Comparison of ENCODE assay signal across 17 mouse cellular contexts in the genomic region with DNA sequence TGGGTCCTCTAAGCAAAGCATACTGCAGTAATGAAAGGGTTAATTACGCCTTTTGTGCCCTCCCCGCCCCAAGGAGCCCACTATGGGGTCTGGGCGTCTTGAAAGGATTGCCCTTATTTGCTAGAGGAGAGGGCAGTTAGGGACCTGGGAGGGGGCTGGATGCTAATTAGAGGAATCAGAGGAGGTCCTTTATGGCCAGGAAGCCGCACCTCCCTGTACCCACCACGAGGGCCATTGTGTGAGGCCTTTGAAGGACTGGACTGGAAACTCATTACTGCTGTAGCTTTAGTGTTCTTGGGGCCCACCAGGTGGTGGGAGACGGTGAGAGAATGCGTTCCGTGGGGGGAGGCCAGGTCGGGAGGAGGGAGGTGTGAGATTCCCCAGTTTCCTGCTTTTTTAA. TPM values are rescaled to one million over a fixed set of nuclear protein-coding genes. Genes with fewer than 3 reads are reported as not detected.
DNase-seq lines count a peak whose midpoint lies in the region; ATAC-seq and TF ChIP-seq lines count a peak whose summit lies in the region.
"Had no signal": no experiment of that assay in that cellular context is flagged by ENCODE, and none has a peak within 500 bp of the region (broad histone marks: within the 10 kb centered on the region; RNA-seq: fewer than 3 reads in every experiment).

No protein-coding gene starts in this region.

- peak; percentile 96 for DNase-seq in R1 (ENCODE audit: low read depth, low spot score)
- DNase-seq in midbrain, embryonic 14.5 days: peak; percentile 60
- no peak for DNase-seq in cerebellum, adult 2 months
- DNase-seq in gastrocnemius, adult 2 months: no peak
- no peak for DNase-seq in left cerebral cortex, postnatal 4 days
- DNase-seq: cerebellum, adult 11 months; lung, postnatal 14 days had no signal

- no peak for ATAC-seq in forebrain, embryonic 15.5 days (replicated peaks)
- no peak for ATAC-seq in midbrain, embryonic 14.5 days (ENCODE audit: low FRiP score, low TSS enrichment)
- ATAC-seq: intestine, embryonic 16.5 days had no signal

- TF ChIP-seq CTCF in ES-Bruce4 (IDR thresholded peaks at IDR 0.05; ENCODE audit: low read depth, low read length): no peak
- no peak for TF ChIP-seq CTCF in cerebellum, adult 2 months (IDR thresholded peaks at IDR 0.05; ENCODE audit: borderline replicate concordance, insufficient read depth, low read depth, low read length)
- TF ChIP-seq CTCF in gastrocnemius, adult 2 months (IDR thresholded peaks at IDR 0.05): no peak

- H3K27me3 ChIP-seq in ES-Bruce4 (ENCODE audit: control insufficient read depth, insufficient read depth, low read length, poor library complexity, severe bottlenecking): no peaks in the 10 kb centered on the region
- no peaks in the 10 kb centered on the region for H3K27me3 ChIP-seq in forebrain, embryonic 15.5 days
- H3K27me3 ChIP-seq in midbrain, embryonic 14.5 days (ENCODE audit: control insufficient read depth, insufficient read depth, low read length): no peaks in the 10 kb centered on the region
- no peaks in the 10 kb centered on the region for H3K27me3 ChIP-seq in cerebellum, adult 2 months (ENCODE audit: control insufficient read depth, insufficient read depth, low read length)

- peak; percentile 85 for TF ChIP-seq EP300 in ES-Bruce4 (IDR thresholded peaks at IDR 0.05; ENCODE audit: insufficient read depth, low read depth, low read length)

- no peaks in the 10 kb centered on the region for H3K36me3 ChIP-seq in ES-Bruce4 (ENCODE audit: control insufficient read depth, insufficient read depth, low read length, poor library complexity, severe bottlenecking)
- no peaks in the 10 kb centered on the region for H3K36me3 ChIP-seq in forebrain, embryonic 15.5 days
- 0 out of 2 replicates have a peak, but pooled peaks cover 9% of the 10 kb centered on the region for H3K36me3 ChIP-seq in midbrain, embryonic 14.5 days (ENCODE audit: control insufficient read depth, insufficient read depth, low read length)
- H3K36me3 ChIP-seq: embryonic facial prominence, embryonic 13.5 days; G1E; heart, embryonic 13.5 days; limb, embryonic 13.5 days had no signal

- H3K27ac ChIP-seq in ES-Bruce4 (ENCODE audit: insufficient read depth, low read length): peak overlapping the region; percentile 88
- peak overlapping the region; percentile 11; the same call in 1 of the 2 replicates for H3K27ac ChIP-seq in forebrain, embryonic 15.5 days (replicated peaks)
- peak overlapping the region; percentile 86 for H3K27ac ChIP-seq in midbrain, embryonic 14.5 days (replicated peaks; ENCODE audit: low read depth, low read length)
- H3K27ac ChIP-seq in cerebellum, adult 2 months (ENCODE audit: insufficient read depth, low read length): no peak overlapping the region
- no peak overlapping the region for H3K27ac ChIP-seq in gastrocnemius, adult 2 months
- H3K27ac ChIP-seq: embryonic facial prominence, embryonic 13.5 days; heart, embryonic 13.5 days; limb, embryonic 13.5 days had no signal

- TF ChIP-seq POLR2A in ES-Bruce4 (IDR thresholded peaks at IDR 0.05; ENCODE audit: insufficient read depth, low read length): no peak
- TF ChIP-seq POLR2A in cerebellum, adult 2 months (IDR thresholded peaks at IDR 0.05; ENCODE audit: borderline replicate concordance, insufficient read depth, low read length): no peak

- H3K4me3 ChIP-seq in ES-Bruce4 (ENCODE audit: low read depth, low read length): peak overlapping the region; percentile 44
- no peak overlapping the region for H3K4me3 ChIP-seq in forebrain, embryonic 15.5 days
- H3K4me3 ChIP-seq in midbrain, embryonic 14.5 days (replicated peaks; ENCODE audit: low read depth, low read length): no peak overlapping the region
- H3K4me3 ChIP-seq in cerebellum, adult 2 months (replicated peaks; ENCODE audit: insufficient read depth, low read depth, low read length): no peak overlapping the region
- no peak overlapping the region for H3K4me3 ChIP-seq in gastrocnemius, adult 2 months
- H3K4me3 ChIP-seq: embryonic facial prominence, embryonic 13.5 days; heart, embryonic 13.5 days; limb, embryonic 13.5 days had no signal

- H3K4me1 ChIP-seq in ES-Bruce4 (ENCODE audit: control insufficient read depth, insufficient read depth, low read length): peaks cover 18% of the 10 kb centered on the region
- peaks cover 100% of the 10 kb centered on the region for H3K4me1 ChIP-seq in forebrain, embryonic 15.5 days
- H3K4me1 ChIP-seq in midbrain, embryonic 14.5 days (ENCODE audit: control insufficient read depth, insufficient read depth, low read length): peaks cover 100% of the 10 kb centered on the region
- H3K4me1 ChIP-seq in cerebellum, adult 2 months (ENCODE audit: control insufficient read depth, insufficient read depth, low read length): peaks cover 13% of the 10 kb centered on the region; the same call in 1 of the 2 replicates

- intact Hi-C loops in gastrocnemius, adult 2 months (cut with DNase I): no loop called here
- intact Hi-C loops in left cerebral cortex, postnatal 4 days (cut with DNase I): no loop called here

- peak overlapping the region; percentile 21; the same call in 1 of the 2 replicates for H3K4me2 ChIP-seq in forebrain, embryonic 15.5 days (replicated peaks)
- peak overlapping the region; percentile 88 for H3K4me2 ChIP-seq in midbrain, embryonic 14.5 days (ENCODE audit: low read length)
- H3K4me2 ChIP-seq: embryonic facial prominence, embryonic 13.5 days; heart, embryonic 13.5 days; limb, embryonic 13.5 days had no signal

- WGBS in forebrain, embryonic 15.5 days: under 1% methylated on average over 9 of the region's 9 CpGs
- WGBS in midbrain, embryonic 14.5 days: under 1% methylated on average over 9 of the region's 9 CpGs
- WGBS in cerebellum, adult 2 months: 46% methylated on average over 9 of the region's 9 CpGs

- peak overlapping the region; percentile 57 for H3K9ac ChIP-seq in ES-Bruce4 (ENCODE audit: low read depth, poor library complexity, severe bottlenecking)
- H3K9ac ChIP-seq in forebrain, embryonic 15.5 days (replicated peaks): peak overlapping the region; percentile 23; the same call in 1 of the 2 replicates
- 0 out of 2 replicates have a peak overlapping the region, but pooled peaks have one; percentile 6 for H3K9ac ChIP-seq in midbrain, embryonic 14.5 days (replicated peaks; ENCODE audit: low read length)
- H3K9ac ChIP-seq: embryonic facial prominence, embryonic 13.5 days; heart, embryonic 13.5 days; limb, embryonic 13.5 days had no signal

- peaks cover 7% of the 10 kb centered on the region; the same call in 1 of the 2 replicates for H3K9me3 ChIP-seq in ES-Bruce4 (replicated peaks; ENCODE audit: control insufficient read depth, insufficient read depth, low read length, poor library complexity, severe bottlenecking)
- no peaks in the 10 kb centered on the region for H3K9me3 ChIP-seq in forebrain, embryonic 15.5 days
- no peaks in the 10 kb centered on the region for H3K9me3 ChIP-seq in midbrain, embryonic 14.5 days (ENCODE audit: control insufficient read depth, low read length)
- H3K9me3 ChIP-seq: embryonic facial prominence, embryonic 13.5 days; G1E; heart, embryonic 13.5 days; limb, embryonic 13.5 days had no signal

RNA-seq across cellular contexts. Expression of gene AC124108.1, which starts 6.4 kb away (rescaled TPM):
- 7.6 and 7.7 TPM in 2 replicates for polyA plus RNA-seq in ES-Bruce4 (2011; ENCODE audit: insufficient read depth, insufficient read length, low read depth, missing spikeins)
- 2.5 and 2.8 TPM in 2 replicates for polyA plus RNA-seq in forebrain, embryonic 15.5 days (2015; fragmentation: Nextera tagmentation; extraction: Ambion mirVana)
- 4.4 and 4.5 TPM in 2 replicates for polyA plus RNA-seq in midbrain, embryonic 14.5 days (2014; fragmentation: Nextera tagmentation; extraction: Ambion mirVana)
- 3.2 and 3.6 TPM in 2 replicates for polyA plus RNA-seq in cerebellum, adult 2 months (2012; rRNA removed)
- not detected for total RNA-seq in gastrocnemius, adult 2 months (2021)
- 1 to 10 TPM; 3.6 to 4.2 TPM for total RNA-seq in left cerebral cortex, postnatal 4 days (2021)
- total RNA-seq: adrenal gland, adult 18-20 months had no signal
- polyA plus RNA-seq: G1E; heart, embryonic 13.5 days had no signal

RNA-seq across cellular contexts. Expression of gene Lemd1, which starts 6.4 kb away (rescaled TPM):
- 16.8 and 20.0 TPM in 2 replicates for polyA plus RNA-seq in ES-Bruce4 (2011; ENCODE audit: insufficient read depth, insufficient read length, low read depth, missing spikeins)
- polyA plus RNA-seq in forebrain, embryonic 15.5 days (2015; fragmentation: Nextera tagmentation; extraction: Ambion mirVana): 13.9 and 16.2 TPM in 2 replicates
- polyA plus RNA-seq in midbrain, embryonic 14.5 days (2014; fragmentation: Nextera tagmentation; extraction: Ambion mirVana): 21.2 and 23.2 TPM in 2 replicates
- 7.1 and 7.6 TPM in 2 replicates for polyA plus RNA-seq in cerebellum, adult 2 months (2012; rRNA removed)
- not detected for total RNA-seq in gastrocnemius, adult 2 months (2021)
- total RNA-seq in left cerebral cortex, postnatal 4 days (2021): 10 to 100 TPM in 1 of 2 experiments, 1 to 10 TPM in 1; 8.8 to 10.1 TPM
- polyA plus RNA-seq: G1E; heart, embryonic 13.5 days; intestine, embryonic 16.5 days had no signal

RNA-seq across cellular contexts. Expression of gene Gm10188, which starts 31.9 kb away (rescaled TPM):
- not detected in 2 replicates for polyA plus RNA-seq in ES-Bruce4 (2011; ENCODE audit: insufficient read depth, insufficient read length, low read depth, missing spikeins)
- polyA plus RNA-seq in forebrain, embryonic 15.5 days (2015; fragmentation: Nextera tagmentation; extraction: Ambion mirVana): 0.56 and 0.60 TPM in 2 replicates
- 0.70 TPM in 1 of 2 replicates, not detected in the other for polyA plus RNA-seq in midbrain, embryonic 14.5 days (2014; fragmentation: Nextera tagmentation; extraction: Ambion mirVana)
- polyA plus RNA-seq in cerebellum, adult 2 months (2012; rRNA removed): not detected in 2 replicates
- not detected for total RNA-seq in gastrocnemius, adult 2 months (2021)
- total RNA-seq in left cerebral cortex, postnatal 4 days (2021): not detected
- total RNA-seq: adrenal gland, adult 18-20 months; G1E; layer of hippocampus, adult 8-10 months had no signal
- polyA plus RNA-seq: embryonic facial prominence, embryonic 13.5 days; G1E; heart, embryonic 13.5 days; intestine, embryonic 16.5 days; limb, embryonic 13.5 days; stomach, embryonic 16.5 days had no signal

RNA-seq across cellular contexts. Expression of gene Cdk18, which starts 58.2 kb away (rescaled TPM):
- 24.6 and 32.8 TPM in 2 replicates for polyA plus RNA-seq in ES-Bruce4 (2011; ENCODE audit: insufficient read depth, insufficient read length, low read depth, missing spikeins)
- 0.18 and 0.69 TPM in 2 replicates for polyA plus RNA-seq in forebrain, embryonic 15.5 days (2015; fragmentation: Nextera tagmentation; extraction: Ambion mirVana)
- 0.63 and 1.1 TPM in 2 replicates for polyA plus RNA-seq in midbrain, embryonic 14.5 days (2014; fragmentation: Nextera tagmentation; extraction: Ambion mirVana)
- 32.1 and 35.8 TPM in 2 replicates for polyA plus RNA-seq in cerebellum, adult 2 months (2012; rRNA removed)
- total RNA-seq in gastrocnemius, adult 2 months (2021): 1 to 10 TPM; 3.0 to 4.1 TPM
- 10 to 100 TPM in 1 of 2 experiments, 1 to 10 TPM in 1; 9.3 to 11.5 TPM for total RNA-seq in left cerebral cortex, postnatal 4 days (2021)

Comparison
In these comparisons a context has a peak if more than half of its experiments do, and no peak if none do; other contexts are left out.
1. H3K27ac ChIP-seq: peak in ES-Bruce4 (single experiment), forebrain, embryonic 15.5 days (single experiment) and midbrain, embryonic 14.5 days (single experiment); none in cerebellum, adult 2 months (single experiment) and gastrocnemius, adult 2 months (single experiment).
2. H3K9ac ChIP-seq: peak in every context shown above with its lines; median percentile 57 in ES-Bruce4; 23 in forebrain, embryonic 15.5 days; 6 in midbrain, embryonic 14.5 days.
3. DNase-seq: peak in R1 (single experiment) and midbrain, embryonic 14.5 days (single experiment); none in cerebellum, adult 2 months (0 of 2), gastrocnemius, adult 2 months (single experiment) and left cerebral cortex, postnatal 4 days (single experiment).